Mouse (Mus musculus) liver, adult 2 months (tissue): ENCODE measurements around the gene Auts2.

Source experiments
- CTCF ChIP-seq: fragments of 200-500 bp; IDR thresholded peaks from 2 replicates; pipeline ENCODE4 v1.5.1; 2011; ENCODE audit warnings: low read depth, low read length, control low read depth
- POLR2A ChIP-seq: fragments of 200-500 bp; IDR thresholded peaks from 2 replicates; pipeline ENCODE4 v1.6.1; 2011; ENCODE audit warnings: low read length, control low read depth; ENCODE audit not compliant: insufficient read depth; ENCODE audit errors: extremely low read depth

GRCm38 (mm10) chr5:132033491-132034350 lies 509.4 kb downstream of the Auts2 start:
- TF ChIP-seq POLR2A (no peak), CTCF (no peak)
